Mouse (Mus musculus) limb, embryonic 14.5 days (tissue): Measurements from ENCODE around the gene Adamts20. TPM values are rescaled to one million over a fixed set of nuclear protein-coding genes. Genes with fewer than 3 reads are reported as not detected.

Experiments
- ATAC-seq: fragments of 200-750 bp; cut with Nextera tagmentation; 2 replicates; pipeline ENCODE4 v1.8.0; 2017; ENCODE audit warnings: low read depth, moderate number of reproducible peaks, moderate TSS enrichment; ENCODE audit not compliant: low FRiP score
- DNase-seq: peaks from one replicate; pipeline ENCODE4 v3.0.0-alpha.2; 2015; ENCODE audit warnings: low spot score
- H3K27ac ChIP-seq: fragments of 300-500 bp; sonication (generic); replicated peaks from 2 replicates; pipeline ENCODE4 v1.5.1; 2014; ENCODE audit warnings: low read depth, mild to moderate bottlenecking, low read length, moderate library complexity, mixed read lengths
- H3K27me3 ChIP-seq: fragments of 300-500 bp; sonication (generic); 2 replicates; pipeline ENCODE4 v1.6.1; 2014; ENCODE audit warnings: low read length, mixed read lengths; ENCODE audit not compliant: control insufficient read depth, insufficient read depth
- H3K36me3 ChIP-seq: fragments of 300-500 bp; sonication (generic); 2 replicates; pipeline ENCODE4 v1.6.1; 2014; ENCODE audit warnings: mild to moderate bottlenecking, low read length, moderate library complexity, mixed read lengths; ENCODE audit not compliant: control insufficient read depth, insufficient read depth
- H3K4me1 ChIP-seq: fragments of 300-500 bp; sonication (generic); 2 replicates; pipeline ENCODE4 v1.6.1; 2014; ENCODE audit warnings: antibody characterized with exemption, low read length, mixed read lengths; ENCODE audit not compliant: control insufficient read depth, insufficient read depth
- H3K4me2 ChIP-seq: fragments of 300-500 bp; sonication (generic); replicated peaks from 2 replicates; pipeline ENCODE4 v1.6.1; 2014; ENCODE audit warnings: low read depth, mild to moderate bottlenecking, low read length, moderate library complexity; ENCODE audit not compliant: severe bottlenecking
- H3K4me3 ChIP-seq: fragments of 300-500 bp; sonication (generic); replicated peaks from 2 replicates; pipeline ENCODE4 v1.5.1; 2014; ENCODE audit warnings: low read length
- H3K9ac ChIP-seq: fragments of 300-500 bp; sonication (generic); 2 replicates; pipeline ENCODE4 v1.6.1; 2014; ENCODE audit warnings: mild to moderate bottlenecking, low read depth, low read length, moderate library complexity; ENCODE audit not compliant: severe bottlenecking
- H3K9me3 ChIP-seq: fragments of 300-500 bp; sonication (generic); 2 replicates; pipeline ENCODE4 v1.6.1; 2016; ENCODE audit warnings: low read length; ENCODE audit not compliant: control insufficient read depth
- POLR2A ChIP-seq: fragments of 200-500 bp; IDR thresholded peaks from 2 replicates; pipeline ENCODE4 v1.8.0; 2012; ENCODE audit warnings: inconsistent platforms, mild to moderate bottlenecking, moderate library complexity, borderline replicate concordance; ENCODE audit not compliant: insufficient read depth, insufficient read length; ENCODE audit errors: extremely low read depth
- WGBS: fragments of 180-500 bp; shearing (Covaris S2); extraction: QIAGEN DNeasy Blood & Tissue Kit; methylation state at CpG from one replicate; pipeline ENCODE4 v1.1.7; 2014; 5-methylcytosine and 5-hydroxymethylcytosine counted together
- polyA plus RNA-seq, 2 experiments: library from polyadenylated mRNA; depleted of rRNA in 1 of 2; stranded (reverse) in 1 of 2; unstranded in 1 of 2; fragments of >200 nt; fragmentation: Nextera tagmentation in 1 of 2; extraction: Ambion mirVana in 1 of 2; gene quantifications; 2 replicates each; pipeline versions ENCODE4 v1.2.1 to v1.2.3; 2012 to 2014

The Adamts20 gene
- polyA plus RNA-seq, 2 experiments, result 5.8 to 6.3 TPM

GRCm38 (mm10) chr15:94263866-94264496 lies 201.2 kb downstream of the Adamts20 start:
- H3K27ac ChIP-seq, result no peak overlapping the region
- no peak for TF ChIP-seq POLR2A
- WGBS, result 67% methylated on average over 8 of the region's 8 CpGs
- peaks cover 3% of the 10 kb centered on the region; the same call in 1 of the 2 replicates for H3K4me1 ChIP-seq
- no peaks in the 10 kb centered on the region; the same call in 1 of the 2 replicates for H3K9me3 ChIP-seq
- H3K4me2 ChIP-seq, result no peak overlapping the region
- ATAC-seq, result no peak
- H3K36me3 ChIP-seq, result no peaks in the 10 kb centered on the region
- no peak for DNase-seq
- H3K4me3 ChIP-seq, result no peak overlapping the region
- no peak overlapping the region for H3K9ac ChIP-seq
- no peaks in the 10 kb centered on the region for H3K27me3 ChIP-seq

DNA sequence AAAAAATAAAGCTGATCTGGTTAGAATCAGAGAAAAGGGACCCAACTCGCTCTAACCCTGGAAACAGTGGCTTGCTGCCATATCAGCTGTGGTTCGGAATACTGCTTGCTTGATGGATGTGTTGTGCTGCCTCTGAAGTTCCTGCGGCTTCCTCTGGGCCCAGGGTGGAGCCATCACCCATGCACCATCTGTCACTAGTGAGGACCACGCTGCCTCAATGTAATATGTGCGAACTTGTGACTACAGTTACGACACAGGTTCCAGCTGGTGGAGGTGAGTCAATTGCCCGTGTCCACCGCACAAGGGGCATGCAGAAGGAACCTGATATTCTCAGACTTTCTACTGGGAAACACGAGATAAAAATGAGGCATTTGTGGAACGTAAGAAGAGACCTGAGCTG lies 202.0 kb downstream of the Adamts20 start:
- no peak overlapping the region for H3K4me2 ChIP-seq
- peaks cover 3% of the 10 kb centered on the region; the same call in 1 of the 2 replicates for H3K4me1 ChIP-seq
- WGBS, result 58% methylated on average over 10 of the region's 10 CpGs
- no peak overlapping the region for H3K4me3 ChIP-seq
- H3K9me3 ChIP-seq, result no peaks in the 10 kb centered on the region; the same call in 1 of the 2 replicates
- ATAC-seq, result no peak
- H3K9ac ChIP-seq, result no peak overlapping the region
- TF ChIP-seq POLR2A, result no peak
- H3K36me3 ChIP-seq, result no peaks in the 10 kb centered on the region
- H3K27ac ChIP-seq, result no peak overlapping the region
- no peaks in the 10 kb centered on the region for H3K27me3 ChIP-seq
- DNase-seq, result no peak

GRCm38 (mm10) chr15:94259497-94259896 lies 205.7 kb downstream of the Adamts20 start:
- DNase-seq (no peak), ATAC-seq (no peak)
- Histone ChIP-seq H3K4me2 (no peak overlapping the region), H3K9me3 (no peaks in the 10 kb centered on the region), H3K4me1 (peaks cover 3% of the 10 kb centered on the region; the same call in 1 of the 2 replicates), H3K9ac (no peak overlapping the region), H3K27me3 (no peaks in the 10 kb centered on the region), H3K27ac (no peak overlapping the region), H3K36me3 (no peaks in the 10 kb centered on the region), H3K4me3 (no peak overlapping the region)
- no peak for TF ChIP-seq POLR2A
- 98% methylated on average over 4 of the region's 4 CpGs for WGBS

DNA sequence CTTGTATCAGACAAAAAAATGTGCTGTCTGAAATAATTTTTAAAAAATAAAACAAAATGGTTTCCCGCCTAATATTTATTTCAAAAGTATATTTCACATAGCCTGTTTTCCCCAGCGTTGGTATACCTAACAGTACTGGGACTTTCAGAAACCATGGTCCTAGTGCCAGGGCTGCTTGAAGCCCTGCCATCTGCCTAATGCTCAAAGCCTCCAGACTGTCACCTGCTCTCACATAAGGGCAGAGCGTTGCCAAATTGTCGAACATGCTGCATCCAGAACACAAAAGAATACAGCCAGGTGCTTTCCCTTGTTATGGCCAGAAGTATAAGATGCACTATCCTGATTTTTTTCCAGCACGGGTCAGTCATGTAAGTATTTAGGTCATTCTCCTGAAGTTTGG lies 209.7 kb downstream of the Adamts20 start:
- H3K27ac ChIP-seq, result no peak overlapping the region
- TF ChIP-seq POLR2A, result no peak
- H3K4me2 ChIP-seq, result no peak overlapping the region
- no peaks in the 10 kb centered on the region for H3K27me3 ChIP-seq
- ATAC-seq (no peak), DNase-seq (no peak)
- no peaks in the 10 kb centered on the region for H3K36me3 ChIP-seq
- no peaks in the 10 kb centered on the region for H3K4me1 ChIP-seq
- WGBS, result 91% methylated on average over 5 of the region's 5 CpGs
- no peak overlapping the region for H3K4me3 ChIP-seq
- H3K9ac ChIP-seq, result no peak overlapping the region
- H3K9me3 ChIP-seq, result no peaks in the 10 kb centered on the region

DNA sequence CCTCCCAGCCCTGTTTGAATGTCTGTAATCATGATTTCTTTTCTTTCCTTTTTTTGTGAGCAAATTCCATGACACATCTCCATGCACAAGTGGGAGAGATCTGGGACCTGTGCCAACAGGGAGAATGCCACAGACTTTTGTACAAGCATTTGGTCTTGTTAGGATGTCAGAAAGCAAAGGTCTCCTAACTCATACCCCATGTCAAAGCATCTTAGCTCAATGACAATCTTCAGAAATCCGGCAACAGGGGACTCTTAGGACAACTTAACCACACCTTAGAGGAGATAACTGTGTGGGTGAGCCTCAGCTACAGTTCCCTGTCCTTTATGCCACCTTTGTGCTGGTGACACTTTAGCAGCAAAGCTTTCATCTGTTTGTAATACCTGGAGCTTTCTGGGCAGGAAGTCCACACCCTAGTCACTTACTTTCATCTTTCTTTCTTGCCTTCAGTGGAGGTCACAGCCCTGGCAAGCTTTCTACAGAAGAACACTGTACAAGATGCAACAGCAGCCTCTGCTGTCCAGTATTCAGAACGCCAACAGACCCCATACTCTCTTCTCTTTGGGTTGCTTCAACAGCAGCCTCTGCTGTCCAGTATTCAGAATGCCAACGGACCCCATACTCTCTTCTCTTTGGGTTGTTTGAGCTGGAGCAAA lies 210.2 kb downstream of the Adamts20 start:
- ATAC-seq (no peak), DNase-seq (peak; percentile 31)
- H3K36me3 ChIP-seq, result no peaks in the 10 kb centered on the region
- no peaks in the 10 kb centered on the region for H3K27me3 ChIP-seq
- no peak overlapping the region for H3K9ac ChIP-seq
- H3K4me3 ChIP-seq, result no peak overlapping the region
- no peaks in the 10 kb centered on the region for H3K9me3 ChIP-seq
- no peak overlapping the region for H3K4me2 ChIP-seq
- TF ChIP-seq POLR2A, result no peak
- H3K4me1 ChIP-seq, result no peaks in the 10 kb centered on the region
- no peak overlapping the region for H3K27ac ChIP-seq
- WGBS, result 72% methylated on average over 3 of the region's 3 CpGs
